Mouse (Mus musculus) brain, adult 10 weeks (tissue): ENCODE measurements around the gene Tmem28. TPM values are rescaled to one million over a fixed set of nuclear protein-coding genes. Genes with fewer than 3 reads are reported as not detected.

ENCODE experiments used
- polyA plus RNA-seq: library from polyadenylated mRNA; stranded (reverse); fragments of 350-450 nt; fragmentation: Illumina TruSeq; extraction: RNeasy Lipid Tissue Mini Kit (QIAGEN cat#74804); gene quantifications from one replicate; pipeline ENCODE4 v1.2.3, GENCODE M21; 2015; ENCODE audit warnings: low read depth, low replicate concordance

The Tmem28 gene
- 12.0 TPM for polyA plus RNA-seq

GRCm38 (mm10) chrX:99820790-99821395 is at the start of gene Tmem28:
Gene Tmem28 (plus strand): TSS chrX:99821021.

Other genes starting within 250 kb of the Tmem28 start
- 3.4 TPM for gene Eda, start 154.6 kb downstream of the Tmem28 start, polyA plus RNA-seq